In genomic region chr2:174193506-174193905, GRCm38 (mm10) we compare ENCODE assay signal across 22 mouse cellular contexts.
DNase-seq lines count a peak whose midpoint lies in the region; ATAC-seq and TF ChIP-seq lines count a peak whose summit lies in the region.
"Had no signal": no experiment of that assay in that cellular context is flagged by ENCODE, and none has a peak within 500 bp of the region (broad histone marks: within the 10 kb centered on the region; RNA-seq: fewer than 3 reads in every experiment).

No protein-coding gene starts in this region.

- H3K4me3 ChIP-seq in forebrain, embryonic 11.5 days (ENCODE audit: low read depth, low read length): no peak overlapping the region
- H3K4me3 ChIP-seq in forebrain, embryonic 13.5 days: no peak overlapping the region
- no peak overlapping the region for H3K4me3 ChIP-seq in kidney, adult 2 months (ENCODE audit: insufficient read depth, low read depth, low read length)
- no peak overlapping the region for H3K4me3 ChIP-seq in lung, embryonic 14.5 days (ENCODE audit: low read depth, low read length)
- no peak overlapping the region for H3K4me3 ChIP-seq in stomach, embryonic 14.5 days (ENCODE audit: low read depth, low read length)
- H3K4me3 ChIP-seq in intestine, embryonic 16.5 days (ENCODE audit: low read length): no peak overlapping the region
- H3K4me3 ChIP-seq: embryonic facial prominence, embryonic 13.5 days; forebrain, embryonic 15.5 days; megakaryocyte, embryonic 14.5 days; midbrain, embryonic 13.5 days had no signal

- TF ChIP-seq POLR2A in kidney, adult 2 months (IDR thresholded peaks at IDR 0.05; ENCODE audit: low read depth, low read length): no peak

- no peaks in the 10 kb centered on the region for H3K36me3 ChIP-seq in forebrain, embryonic 11.5 days (ENCODE audit: control insufficient read depth, insufficient read depth, low read length)
- H3K36me3 ChIP-seq in forebrain, embryonic 13.5 days (ENCODE audit: poor library complexity, severe bottlenecking): no peaks in the 10 kb centered on the region
- no peaks in the 10 kb centered on the region for H3K36me3 ChIP-seq in kidney, adult 2 months (ENCODE audit: control insufficient read depth, insufficient read depth, low read length)
- no peaks in the 10 kb centered on the region for H3K36me3 ChIP-seq in lung, embryonic 14.5 days (ENCODE audit: insufficient read depth)
- H3K36me3 ChIP-seq in stomach, embryonic 14.5 days (ENCODE audit: control insufficient read depth, insufficient read depth, low read length): no peaks in the 10 kb centered on the region
- H3K36me3 ChIP-seq in intestine, embryonic 16.5 days (ENCODE audit: control insufficient read depth, insufficient read depth, low read length): no peaks in the 10 kb centered on the region
- H3K36me3 ChIP-seq: embryonic facial prominence, embryonic 13.5 days; forebrain, embryonic 15.5 days; midbrain, embryonic 13.5 days had no signal

- no peak for TF ChIP-seq CTCF in kidney, adult 2 months (conservative IDR thresholded peaks at IDR 0.05; ENCODE audit: insufficient read depth, insufficient read length, low read depth, low read length)
- no peak for TF ChIP-seq CTCF in lung, embryonic 14.5 days (IDR thresholded peaks at IDR 0.05; ENCODE audit: low read depth)

- no peak overlapping the region for H3K9ac ChIP-seq in forebrain, embryonic 11.5 days (ENCODE audit: low read length)
- no peak overlapping the region for H3K9ac ChIP-seq in forebrain, embryonic 13.5 days
- H3K9ac ChIP-seq in lung, embryonic 14.5 days: no peak overlapping the region
- no peak overlapping the region for H3K9ac ChIP-seq in stomach, embryonic 14.5 days (replicated peaks; ENCODE audit: low read depth, low read length)
- H3K9ac ChIP-seq in intestine, embryonic 16.5 days (ENCODE audit: low read depth, low read length): no peak overlapping the region
- H3K9ac ChIP-seq: embryonic facial prominence, embryonic 13.5 days; forebrain, embryonic 15.5 days; liver, postnatal 0 days; midbrain, embryonic 13.5 days had no signal

- no peak for ATAC-seq in forebrain, embryonic 11.5 days (replicated peaks; ENCODE audit: low FRiP score)
- ATAC-seq in forebrain, embryonic 13.5 days: no peak
- no peak for ATAC-seq in lung, embryonic 14.5 days (ENCODE audit: insufficient read depth)
- no peak for ATAC-seq in stomach, embryonic 14.5 days (ENCODE audit: insufficient number of reproducible peaks, insufficient read depth, low FRiP score, low read depth)
- no peak for ATAC-seq in intestine, embryonic 16.5 days
- ATAC-seq: activated CD4-positive, CD25-positive, alpha-beta regulatory T cell, adult 4 months; forebrain, embryonic 15.5 days; hindbrain, postnatal 0 days; liver, postnatal 0 days; midbrain, embryonic 13.5 days had no signal

- H3K4me2 ChIP-seq in forebrain, embryonic 11.5 days (ENCODE audit: low read depth, low read length, severe bottlenecking): no peak overlapping the region
- no peak overlapping the region for H3K4me2 ChIP-seq in forebrain, embryonic 13.5 days
- H3K4me2 ChIP-seq in lung, embryonic 14.5 days: no peak overlapping the region
- H3K4me2 ChIP-seq in stomach, embryonic 14.5 days (replicated peaks; ENCODE audit: low read depth, low read length): no peak overlapping the region
- no peak overlapping the region for H3K4me2 ChIP-seq in intestine, embryonic 16.5 days (ENCODE audit: low read depth, low read length)
- H3K4me2 ChIP-seq: embryonic facial prominence, embryonic 13.5 days; forebrain, embryonic 15.5 days; heart, embryonic 11.5 days; liver, embryonic 11.5 days; midbrain, embryonic 13.5 days had no signal

- H3K27ac ChIP-seq in forebrain, embryonic 11.5 days (ENCODE audit: low read depth, low read length): no peak overlapping the region
- no peak overlapping the region for H3K27ac ChIP-seq in forebrain, embryonic 13.5 days
- H3K27ac ChIP-seq in kidney, adult 2 months (ENCODE audit: insufficient read depth, low read depth, low read length): no peak overlapping the region
- H3K27ac ChIP-seq in lung, embryonic 14.5 days (ENCODE audit: low read depth): no peak overlapping the region
- peak overlapping the region; percentile 35; the same call in 1 of the 2 replicates for H3K27ac ChIP-seq in stomach, embryonic 14.5 days (ENCODE audit: low read length)
- no peak overlapping the region for H3K27ac ChIP-seq in intestine, embryonic 16.5 days (ENCODE audit: low read length)
- H3K27ac ChIP-seq: embryonic facial prominence, embryonic 13.5 days; forebrain, embryonic 15.5 days; hindbrain, postnatal 0 days; midbrain, embryonic 13.5 days had no signal

- no peaks in the 10 kb centered on the region for H3K4me1 ChIP-seq in forebrain, embryonic 11.5 days (replicated peaks; ENCODE audit: control insufficient read depth, insufficient read depth, low read length)
- H3K4me1 ChIP-seq in forebrain, embryonic 13.5 days: no peaks in the 10 kb centered on the region
- H3K4me1 ChIP-seq in kidney, adult 2 months (ENCODE audit: control insufficient read depth, insufficient read depth, low read length): no peaks in the 10 kb centered on the region
- H3K4me1 ChIP-seq in lung, embryonic 14.5 days (ENCODE audit: insufficient read depth): no peaks in the 10 kb centered on the region
- 0 out of 2 replicates have a peak, but pooled peaks cover 4% of the 10 kb centered on the region for H3K4me1 ChIP-seq in stomach, embryonic 14.5 days (ENCODE audit: control insufficient read depth, insufficient read depth, low read length)
- H3K4me1 ChIP-seq in intestine, embryonic 16.5 days (ENCODE audit: control insufficient read depth, insufficient read depth, low read length): no peaks in the 10 kb centered on the region
- H3K4me1 ChIP-seq: embryonic facial prominence, embryonic 13.5 days; forebrain, embryonic 15.5 days; megakaryocyte, embryonic 14.5 days; midbrain, embryonic 13.5 days had no signal

- 81% methylated on average over 5 of the region's 5 CpGs for WGBS in forebrain, embryonic 11.5 days
- 89% methylated on average over 5 of the region's 5 CpGs for WGBS in forebrain, embryonic 13.5 days
- 65% methylated on average over 5 of the region's 5 CpGs for WGBS in kidney, adult 2 months
- WGBS in lung, embryonic 14.5 days: 57% methylated on average over 5 of the region's 5 CpGs
- 42% methylated on average over 5 of the region's 5 CpGs for WGBS in stomach, embryonic 14.5 days
- 43% methylated on average over 5 of the region's 5 CpGs for WGBS in intestine, embryonic 16.5 days

- H3K27me3 ChIP-seq in forebrain, embryonic 11.5 days (ENCODE audit: control insufficient read depth, insufficient read depth, low read length): no peaks in the 10 kb centered on the region
- no peaks in the 10 kb centered on the region for H3K27me3 ChIP-seq in forebrain, embryonic 13.5 days
- no peaks in the 10 kb centered on the region for H3K27me3 ChIP-seq in kidney, adult 2 months (replicated peaks; ENCODE audit: control insufficient read depth, insufficient read depth, low read length)
- no peaks in the 10 kb centered on the region for H3K27me3 ChIP-seq in lung, embryonic 14.5 days (ENCODE audit: insufficient read depth, low read length)
- H3K27me3 ChIP-seq in stomach, embryonic 14.5 days (ENCODE audit: control insufficient read depth, insufficient read depth, low read length): no peaks in the 10 kb centered on the region
- H3K27me3 ChIP-seq in intestine, embryonic 16.5 days (replicated peaks; ENCODE audit: control insufficient read depth, insufficient read depth, low read length): no peaks in the 10 kb centered on the region
- H3K27me3 ChIP-seq: embryonic facial prominence, embryonic 13.5 days; forebrain, embryonic 15.5 days; megakaryocyte, embryonic 14.5 days; midbrain, embryonic 13.5 days had no signal

- H3K9me3 ChIP-seq in forebrain, embryonic 11.5 days (ENCODE audit: control insufficient read depth, low read length): no peaks in the 10 kb centered on the region; the same call in 1 of the 2 replicates
- no peaks in the 10 kb centered on the region for H3K9me3 ChIP-seq in forebrain, embryonic 13.5 days (replicated peaks)
- no peaks in the 10 kb centered on the region; the same call in 1 of the 2 replicates for H3K9me3 ChIP-seq in lung, embryonic 14.5 days (ENCODE audit: low read depth, low read length)
- peaks cover 4% of the 10 kb centered on the region; the same call in 1 of the 2 replicates for H3K9me3 ChIP-seq in stomach, embryonic 14.5 days (ENCODE audit: control insufficient read depth, low read depth, low read length)
- H3K9me3 ChIP-seq in intestine, embryonic 16.5 days (ENCODE audit: control insufficient read depth, low read length): no peaks in the 10 kb centered on the region
- H3K9me3 ChIP-seq: forebrain, embryonic 15.5 days had no signal

- peak; percentile 16 for DNase-seq in forebrain, embryonic 11.5 days (ENCODE audit: low spot score)
- peak; percentile 3 for DNase-seq in kidney, adult 2 months
- DNase-seq in kidney, postnatal 36 days: no peak
- DNase-seq in lung, embryonic 14.5 days: peak; percentile 13
- DNase-seq in lung, postnatal 36 days: no peak
- DNase-seq: adrenal gland, postnatal 25 days; cerebellum, adult 9-10 months; kidney, adult 11 months; liver, postnatal 0 days; thymus, adult 2 months; thymus, postnatal 4 days had no signal

Comparison
In these comparisons a context has a peak if more than half of its experiments do, and no peak if none do; other contexts are left out.
1. DNase-seq: peak in forebrain, embryonic 11.5 days (single experiment), kidney, adult 2 months (single experiment) and lung, embryonic 14.5 days (single experiment); none in kidney, postnatal 36 days (0 of 2) and lung, postnatal 36 days (single experiment).